In genomic region chr2:94279596-94279995, GRCm38 (mm10) we compare ENCODE assay signal across 25 mouse cellular contexts.
"Had no signal": no experiment of that assay in that cellular context is flagged by ENCODE, and none has a peak within 500 bp of the region (broad histone marks: within the 10 kb centered on the region; RNA-seq: fewer than 3 reads in every experiment).

No protein-coding gene starts in this region.

- DNase-seq: cerebellum, adult 2 months; cerebellum, adult 8-10 months; cerebellum, adult 9-10 months; cerebellum, postnatal 36 days; embryo, embryonic 11 days; forebrain, postnatal 0 days; gastrocnemius, adult 2 months; gastrocnemius, postnatal 10 days; gastrocnemius, postnatal 14 days; gastrocnemius, postnatal 25 days; gastrocnemius, postnatal 36 days; heart, adult 11 months; heart, adult 18-20 months; heart, adult 2 months had no signal

- H3K36me3 ChIP-seq: embryonic facial prominence, embryonic 10.5 days; embryonic facial prominence, embryonic 12.5 days; embryonic facial prominence, embryonic 13.5 days; embryonic facial prominence, embryonic 15.5 days; forebrain, embryonic 10.5 days; forebrain, embryonic 12.5 days; forebrain, embryonic 15.5 days had no signal

- H3K4me3 ChIP-seq: embryonic facial prominence, embryonic 10.5 days; embryonic facial prominence, embryonic 12.5 days; embryonic facial prominence, embryonic 13.5 days; embryonic facial prominence, embryonic 15.5 days; erythroblast, embryonic 14.5 days; forebrain, embryonic 10.5 days; forebrain, embryonic 12.5 days; forebrain, embryonic 13.5 days; forebrain, embryonic 15.5 days; gastrocnemius, adult 2 months; heart, adult 2 months had no signal

- H3K27ac ChIP-seq: embryonic facial prominence, embryonic 10.5 days; embryonic facial prominence, embryonic 12.5 days; embryonic facial prominence, embryonic 13.5 days; embryonic facial prominence, embryonic 15.5 days; forebrain, embryonic 10.5 days; forebrain, embryonic 12.5 days; forebrain, embryonic 13.5 days; forebrain, embryonic 15.5 days; gastrocnemius, adult 2 months; heart, adult 2 months had no signal

- H3K9ac ChIP-seq: embryonic facial prominence, embryonic 12.5 days; embryonic facial prominence, embryonic 13.5 days; embryonic facial prominence, embryonic 15.5 days; forebrain, embryonic 12.5 days; forebrain, embryonic 13.5 days; forebrain, embryonic 15.5 days; forebrain, postnatal 0 days had no signal

- H3K4me1 ChIP-seq: embryonic facial prominence, embryonic 10.5 days; embryonic facial prominence, embryonic 12.5 days; embryonic facial prominence, embryonic 13.5 days; embryonic facial prominence, embryonic 15.5 days; forebrain, embryonic 12.5 days; forebrain, embryonic 15.5 days had no signal

- H3K4me2 ChIP-seq: embryonic facial prominence, embryonic 12.5 days; embryonic facial prominence, embryonic 13.5 days; embryonic facial prominence, embryonic 15.5 days; forebrain, embryonic 12.5 days; forebrain, embryonic 13.5 days; forebrain, embryonic 15.5 days had no signal

- H3K9me3 ChIP-seq: embryonic facial prominence, embryonic 10.5 days; embryonic facial prominence, embryonic 12.5 days; embryonic facial prominence, embryonic 13.5 days; embryonic facial prominence, embryonic 15.5 days; forebrain, embryonic 10.5 days; forebrain, embryonic 12.5 days; forebrain, embryonic 13.5 days; forebrain, embryonic 15.5 days had no signal

- ATAC-seq: forebrain, embryonic 13.5 days; forebrain, embryonic 14.5 days; forebrain, embryonic 15.5 days; forebrain, embryonic 16.5 days; forebrain, postnatal 0 days had no signal

- H3K27me3 ChIP-seq: forebrain, embryonic 13.5 days; forebrain, embryonic 15.5 days had no signal
